Mouse (Mus musculus) heart, adult 2 months (tissue): Measurements from ENCODE around the gene Zbtb25.

Experiments used
- CTCF ChIP-seq: fragments of 200-600 bp; IDR thresholded peaks from 2 replicates; pipeline ENCODE4 v1.8.1; 2022; ENCODE audit warnings: antibody characterized with exemption, mild to moderate bottlenecking, moderate library complexity
- POLR2A ChIP-seq: fragments of 200-500 bp; IDR thresholded peaks from 2 replicates; pipeline ENCODE4 v1.6.1; 2011; ENCODE audit warnings: mild to moderate bottlenecking, low read depth, low read length, control low read depth; ENCODE audit not compliant: insufficient read depth

GRCm38 (mm10) chr12:76368201-76368789, 1.1 kb downstream of the Zbtb25 start:
- TF ChIP-seq CTCF (no peak), POLR2A (no peak)
